Mouse (Mus musculus) liver, embryonic 15.5 days (tissue): ENCODE measurements at regions not wholly inside any gene's neighbourhood (a gene's known extent, or its start where the extent isn't known, plus 50 kb on each side); places are given as distances from the start of the nearest gene placed in this dataset.

Experiments
- ATAC-seq: fragments of 200-750 bp; cut with Nextera tagmentation; 2 replicates; pipeline ENCODE4 v1.8.0; 2017; ENCODE audit warnings: moderate number of reproducible peaks, mild to moderate bottlenecking, moderate library complexity; ENCODE audit not compliant: insufficient read depth
- H3K27ac ChIP-seq: fragments of 300-500 bp; sonication (generic); replicated peaks from 2 replicates; pipeline ENCODE4 v1.5.1; 2015; ENCODE audit warnings: mild to moderate bottlenecking, inconsistent platforms
- H3K27me3 ChIP-seq: fragments of 300-500 bp; sonication (generic); 2 replicates; pipeline ENCODE4 v1.6.1; 2015; ENCODE audit warnings: mild to moderate bottlenecking, inconsistent platforms
- H3K36me3 ChIP-seq: fragments of 300-500 bp; sonication (generic); replicated peaks from 2 replicates; pipeline ENCODE4 v1.6.1; 2015; ENCODE audit warnings: moderate library complexity, mild to moderate bottlenecking, inconsistent platforms
- H3K4me1 ChIP-seq: fragments of 300-500 bp; sonication (generic); replicated peaks from 2 replicates; pipeline ENCODE4 v1.6.1; 2015; ENCODE audit warnings: inconsistent platforms
- H3K4me2 ChIP-seq: fragments of 300-500 bp; sonication (generic); 2 replicates; pipeline ENCODE4 v1.6.1; 2015; ENCODE audit warnings: moderate library complexity, mild to moderate bottlenecking, inconsistent platforms
- H3K4me3 ChIP-seq: fragments of 300-500 bp; sonication (generic); replicated peaks from 2 replicates; pipeline ENCODE4 v1.5.1; 2015; ENCODE audit warnings: mild to moderate bottlenecking, inconsistent platforms
- H3K9ac ChIP-seq: fragments of 300-500 bp; sonication (generic); 2 replicates; pipeline ENCODE4 v1.6.1; 2015; ENCODE audit warnings: moderate library complexity, mild to moderate bottlenecking, inconsistent platforms
- H3K9me3 ChIP-seq: fragments of 300-500 bp; sonication (generic); replicated peaks from 2 replicates; pipeline ENCODE4 v1.6.1; 2016; ENCODE audit warnings: inconsistent platforms
- WGBS: fragments of 180-500 bp; shearing (Covaris S2); methylation state at CpG from one replicate; pipeline ENCODE4 v1.1.7; 2015; ENCODE audit warnings: mixed read lengths; ENCODE audit not compliant: insufficient replicate concordance; 5-methylcytosine and 5-hydroxymethylcytosine counted together

DNA sequence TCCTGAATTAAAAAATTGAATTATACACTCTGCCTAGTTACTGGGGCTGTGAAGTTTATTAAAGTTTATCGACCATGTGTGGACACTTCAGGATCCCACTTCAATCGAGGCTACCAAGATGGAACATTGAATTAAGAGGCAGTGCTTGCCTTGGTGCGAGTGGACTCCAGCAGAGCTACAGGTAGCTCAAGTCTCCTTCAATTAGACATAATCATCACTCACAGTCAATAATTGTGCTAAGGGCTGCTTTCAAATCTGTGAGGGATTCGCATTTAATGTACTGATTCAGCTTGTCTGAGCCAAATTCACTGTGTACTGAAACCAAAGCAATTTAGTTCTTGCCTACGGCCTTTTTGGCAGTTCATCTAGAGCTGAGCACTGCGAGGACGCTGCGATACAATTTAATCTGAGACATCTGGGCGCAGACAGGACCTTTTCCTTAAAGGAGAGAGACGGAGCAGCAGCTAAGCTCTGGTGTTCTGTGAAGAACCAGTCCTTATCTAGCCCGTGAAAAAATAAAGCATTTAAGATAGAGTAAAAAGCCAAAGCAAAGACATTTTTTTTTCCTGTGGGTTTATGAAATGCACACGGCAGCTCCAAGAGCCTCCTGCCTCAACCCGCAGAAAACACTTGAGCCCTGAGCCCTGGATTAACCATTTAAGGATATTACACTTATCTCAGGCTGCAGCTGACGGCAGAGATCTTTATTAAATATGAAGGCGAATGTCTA lies 220.8 kb upstream of the Irx1 start:
- H3K4me2 ChIP-seq, result no peak overlapping the region
- H3K9ac ChIP-seq, result no peak overlapping the region
- H3K36me3 ChIP-seq, result no peaks in the 10 kb centered on the region
- no peaks in the 10 kb centered on the region for H3K4me1 ChIP-seq
- no peaks in the 10 kb centered on the region for H3K27me3 ChIP-seq
- no peak overlapping the region for H3K4me3 ChIP-seq
- ATAC-seq, result no peak
- 63% methylated on average over 15 of the region's 15 CpGs for WGBS
- H3K27ac ChIP-seq, result no peak overlapping the region
- no peaks in the 10 kb centered on the region for H3K9me3 ChIP-seq

- no peak overlapping the region for H3K27ac ChIP-seq
- H3K36me3 ChIP-seq, result no peaks in the 10 kb centered on the region
- 68% methylated on average over 3 of the region's 3 CpGs for WGBS
- no peak overlapping the region for H3K9ac ChIP-seq
- no peaks in the 10 kb centered on the region for H3K9me3 ChIP-seq
- no peak for ATAC-seq
- no peaks in the 10 kb centered on the region for H3K27me3 ChIP-seq
- H3K4me3 ChIP-seq, result no peak overlapping the region
- no peaks in the 10 kb centered on the region for H3K4me1 ChIP-seq
- H3K4me2 ChIP-seq, result no peak overlapping the region
Measured at GRCm38 (mm10) chr13:72184846-72185118, 221.3 kb upstream of the Irx1 start.

- H3K9ac ChIP-seq, result no peak overlapping the region
- H3K4me1 ChIP-seq, result no peaks in the 10 kb centered on the region
- no peaks in the 10 kb centered on the region for H3K27me3 ChIP-seq
- no peaks in the 10 kb centered on the region for H3K9me3 ChIP-seq
- 56% methylated on average over 2 of the region's 2 CpGs for WGBS
- ATAC-seq, result no peak
- H3K27ac ChIP-seq, result no peak overlapping the region
- no peak overlapping the region for H3K4me2 ChIP-seq
- H3K36me3 ChIP-seq, result no peaks in the 10 kb centered on the region
- no peak overlapping the region for H3K4me3 ChIP-seq
Measured at GRCm38 (mm10) chr13:72195881-72196280, 232.4 kb upstream of the Irx1 start.

DNA sequence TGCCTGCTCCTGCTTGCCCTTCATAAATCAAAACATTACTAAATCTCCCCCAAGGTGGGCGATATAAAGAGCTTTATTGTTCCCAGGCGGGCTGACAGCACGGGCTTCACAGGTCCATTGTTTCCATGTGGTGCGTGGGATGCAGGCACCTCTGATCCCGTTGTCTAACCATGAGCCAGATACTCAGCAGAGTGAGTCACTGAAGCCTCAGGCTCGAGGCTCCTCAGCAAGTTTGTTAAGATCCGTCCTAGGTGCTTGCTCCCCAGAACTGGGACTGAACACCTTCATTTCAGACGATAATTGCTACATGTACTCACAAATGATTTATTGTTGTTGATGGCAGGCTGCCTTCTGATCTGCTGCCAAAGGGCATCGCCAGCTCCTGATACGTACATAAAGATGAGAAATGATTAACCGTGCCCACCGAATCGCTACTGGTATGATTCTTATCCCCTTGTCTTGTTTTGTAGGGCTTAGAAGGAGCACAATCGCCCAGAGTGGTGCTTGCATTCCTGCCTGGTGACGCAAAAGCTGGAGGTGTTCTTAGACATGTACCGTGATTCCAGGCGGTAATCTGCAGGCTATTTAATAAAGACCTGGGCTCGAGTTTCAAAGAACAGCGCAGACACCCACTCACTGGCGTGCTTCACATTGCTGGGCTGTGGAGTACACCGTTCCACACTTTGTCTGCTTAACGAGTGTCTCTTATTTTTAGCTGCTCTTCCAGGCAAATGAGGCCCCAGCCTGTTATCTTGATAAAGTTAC lies 235.0 kb upstream of the Irx1 start:
- H3K27me3 ChIP-seq, result no peaks in the 10 kb centered on the region
- no peak overlapping the region for H3K4me2 ChIP-seq
- H3K4me1 ChIP-seq, result no peaks in the 10 kb centered on the region
- H3K36me3 ChIP-seq, result no peaks in the 10 kb centered on the region
- WGBS, result 66% methylated on average over 22 of the region's 22 CpGs
- H3K9ac ChIP-seq, result no peak overlapping the region
- ATAC-seq, result no peak
- H3K4me3 ChIP-seq, result no peak overlapping the region
- no peaks in the 10 kb centered on the region for H3K9me3 ChIP-seq
- no peak overlapping the region for H3K27ac ChIP-seq

GRCm38 (mm10) chr13:72209518-72209917 lies 246.0 kb upstream of the Irx1 start:
- no peak overlapping the region for H3K4me2 ChIP-seq
- no peak overlapping the region for H3K27ac ChIP-seq
- no peak for ATAC-seq
- H3K9ac ChIP-seq, result no peak overlapping the region
- 60% methylated on average over 5 of the region's 5 CpGs for WGBS
- no peaks in the 10 kb centered on the region for H3K9me3 ChIP-seq
- no peaks in the 10 kb centered on the region for H3K4me1 ChIP-seq
- no peak overlapping the region for H3K4me3 ChIP-seq
- no peaks in the 10 kb centered on the region for H3K27me3 ChIP-seq
- H3K36me3 ChIP-seq, result no peaks in the 10 kb centered on the region

DNA sequence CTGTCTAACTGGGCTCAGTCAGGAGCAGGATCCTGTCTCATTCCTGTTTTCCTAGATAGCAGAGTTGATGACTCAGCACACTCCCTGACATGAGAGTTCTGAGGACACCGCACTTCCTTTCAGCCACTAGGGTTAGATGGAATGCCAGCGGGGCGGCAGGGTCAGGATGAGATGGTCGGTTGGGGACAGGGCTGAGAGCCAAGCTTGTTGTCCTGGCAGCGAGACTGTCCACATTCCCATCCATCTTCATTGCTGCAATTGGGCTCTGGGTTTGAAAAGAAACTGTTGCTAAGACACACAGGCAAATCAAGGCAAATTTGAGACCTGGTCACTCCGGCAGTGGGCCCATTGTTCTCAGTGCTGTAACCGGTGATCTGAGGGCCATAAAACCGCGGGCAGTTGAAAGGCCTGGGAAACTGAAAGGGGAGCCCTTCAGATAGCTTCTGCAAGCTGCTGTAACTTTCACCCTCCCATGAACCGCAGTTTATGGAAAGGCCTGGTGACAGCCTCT lies 246.5 kb upstream of the Irx1 start:
- Histone ChIP-seq H3K27ac (no peak overlapping the region), H3K9me3 (no peaks in the 10 kb centered on the region), H3K9ac (no peak overlapping the region), H3K4me3 (no peak overlapping the region), H3K4me1 (no peaks in the 10 kb centered on the region), H3K27me3 (no peaks in the 10 kb centered on the region), H3K36me3 (no peaks in the 10 kb centered on the region), H3K4me2 (no peak overlapping the region)
- no peak for ATAC-seq
- 31% methylated on average over 10 of the region's 10 CpGs for WGBS

GRCm38 (mm10) chr13:72210474-72211309 lies 247.2 kb upstream of the Irx1 start:
- H3K36me3 ChIP-seq, result no peaks in the 10 kb centered on the region
- 46% methylated on average over 7 of the region's 7 CpGs for WGBS
- no peak for ATAC-seq
- H3K4me2 ChIP-seq, result no peak overlapping the region
- no peaks in the 10 kb centered on the region for H3K27me3 ChIP-seq
- no peaks in the 10 kb centered on the region for H3K4me1 ChIP-seq
- no peak overlapping the region for H3K27ac ChIP-seq
- H3K9ac ChIP-seq, result no peak overlapping the region
- no peaks in the 10 kb centered on the region for H3K9me3 ChIP-seq
- no peak overlapping the region for H3K4me3 ChIP-seq

DNA sequence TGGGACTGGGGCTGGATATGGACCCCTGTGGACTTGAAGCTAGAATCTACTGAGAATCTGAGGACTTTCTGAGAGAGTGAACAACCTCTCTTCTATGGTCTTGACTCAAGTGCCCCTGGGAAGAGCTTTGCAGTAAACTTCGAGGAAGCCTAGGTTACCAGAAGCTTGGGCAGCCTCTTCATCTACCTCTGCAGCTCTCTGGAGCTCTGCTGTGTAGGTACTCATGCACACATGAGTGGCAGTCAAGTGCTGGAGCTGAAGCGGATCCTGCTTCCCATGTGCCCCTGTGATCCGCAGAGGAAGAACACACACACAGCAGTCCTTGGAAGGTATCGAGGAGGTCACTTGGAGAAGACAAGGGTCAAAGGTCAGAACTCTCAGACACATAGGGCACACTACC lies 248.2 kb upstream of the Irx1 start:
- Histone ChIP-seq H3K36me3 (no peaks in the 10 kb centered on the region), H3K9me3 (no peaks in the 10 kb centered on the region), H3K27ac (no peak overlapping the region), H3K4me3 (no peak overlapping the region), H3K27me3 (no peaks in the 10 kb centered on the region), H3K4me1 (no peaks in the 10 kb centered on the region), H3K4me2 (no peak overlapping the region), H3K9ac (no peak overlapping the region)
- ATAC-seq, result no peak
- WGBS, result 71% methylated on average over 4 of the region's 4 CpGs

DNA sequence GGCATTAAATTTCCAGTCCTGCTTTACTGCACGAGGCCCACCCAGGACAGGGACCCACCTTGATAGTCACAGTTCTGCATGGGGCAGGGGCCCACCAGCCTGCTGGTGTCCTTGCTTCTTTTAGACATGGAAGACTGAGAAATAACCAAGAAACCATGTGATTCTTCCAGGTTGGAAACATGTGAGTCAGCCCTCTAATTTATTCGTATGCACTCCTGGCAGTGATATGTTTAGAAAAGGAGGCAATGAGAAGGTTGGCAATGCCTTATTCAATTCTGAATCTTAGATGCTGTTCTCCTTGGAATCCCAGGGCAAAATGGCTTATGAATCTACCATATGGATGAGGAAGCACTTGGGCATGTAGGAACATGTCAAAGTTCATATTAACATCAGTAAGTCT lies 249.2 kb upstream of the Irx1 start:
- Histone ChIP-seq H3K4me2 (no peak overlapping the region), H3K27ac (no peak overlapping the region), H3K4me3 (no peak overlapping the region), H3K4me1 (no peaks in the 10 kb centered on the region), H3K9me3 (no peaks in the 10 kb centered on the region), H3K36me3 (no peaks in the 10 kb centered on the region), H3K27me3 (no peaks in the 10 kb centered on the region), H3K9ac (no peak overlapping the region)
- WGBS, result 58% methylated on average over 2 of the region's 2 CpGs
- ATAC-seq, result no peak

GRCm38 (mm10) chr13:72219329-72219728 lies 255.8 kb upstream of the Irx1 start:
- Histone ChIP-seq H3K4me2 (no peak overlapping the region), H3K36me3 (no peaks in the 10 kb centered on the region), H3K9ac (no peak overlapping the region), H3K27me3 (no peaks in the 10 kb centered on the region), H3K9me3 (no peaks in the 10 kb centered on the region), H3K4me1 (no peaks in the 10 kb centered on the region), H3K27ac (no peak overlapping the region), H3K4me3 (no peak overlapping the region)
- no peak for ATAC-seq
- WGBS, result 67% methylated on average over 2 of the region's 2 CpGs

DNA sequence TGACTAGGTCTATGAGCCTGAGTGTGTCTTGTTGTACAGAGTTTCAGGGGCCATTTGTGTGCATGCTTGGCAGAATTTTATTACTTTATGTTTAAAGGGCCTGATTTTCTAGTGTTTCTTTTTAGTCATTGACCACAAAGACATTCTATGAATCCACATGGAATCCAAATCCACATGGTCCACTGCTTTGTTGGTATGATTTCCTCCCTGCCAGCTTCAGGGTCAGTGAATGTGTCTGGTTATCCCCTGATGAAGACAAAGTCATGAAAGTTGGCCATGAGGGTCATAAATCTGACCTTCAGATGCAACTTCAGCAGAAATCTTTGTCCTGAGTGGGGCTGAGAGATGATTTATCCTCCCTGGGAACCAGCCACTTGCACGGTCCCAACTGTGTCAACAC lies 263.6 kb upstream of the Irx1 start:
- H3K4me3 ChIP-seq, result no peak overlapping the region
- ATAC-seq, result no peak
- WGBS, result 61% methylated on average over 1 of the region's 1 CpGs
- no peaks in the 10 kb centered on the region for H3K27me3 ChIP-seq
- no peaks in the 10 kb centered on the region for H3K9me3 ChIP-seq
- no peak overlapping the region for H3K4me2 ChIP-seq
- H3K4me1 ChIP-seq, result no peaks in the 10 kb centered on the region
- H3K27ac ChIP-seq, result no peak overlapping the region
- H3K36me3 ChIP-seq, result no peaks in the 10 kb centered on the region
- H3K9ac ChIP-seq, result no peak overlapping the region
